Mouse (Mus musculus) E14TG2a.4 (cell line): ENCODE data around the gene Bard1.

Experiments used
- H3K27me3 ChIP-seq: 2 replicates; pipeline ENCODE4 v1.6.1; 2014; ENCODE audit warnings: low read length, control low read depth; ENCODE audit not compliant: insufficient read depth
- H3K36me3 ChIP-seq: 2 replicates; pipeline ENCODE4 v1.6.1; 2014; ENCODE audit warnings: low read length, control low read depth; ENCODE audit not compliant: insufficient read depth
- H3K4me1 ChIP-seq: replicated peaks from 2 replicates; pipeline ENCODE4 v1.6.1; 2014; ENCODE audit warnings: low read depth, low read length, control low read depth
- H3K4me3 ChIP-seq: replicated peaks from 2 replicates; pipeline ENCODE4 v1.5.1; 2014; ENCODE audit warnings: mild to moderate bottlenecking, low read length
- H3K9me3 ChIP-seq: 2 replicates; pipeline ENCODE4 v1.6.1; 2014; ENCODE audit warnings: low read length, control low read depth
- CTCF ChIP-seq: conservative IDR thresholded peaks from 2 replicates; pipeline ENCODE4 v1.5.1; 2014; ENCODE audit warnings: low read length
- NANOG ChIP-seq: IDR thresholded peaks from 2 replicates; pipeline ENCODE4 v1.6.1; 2014; ENCODE audit warnings: borderline replicate concordance, low read length, mixed read lengths
- POU5F1 ChIP-seq: IDR thresholded peaks from 2 replicates; pipeline ENCODE4 v1.6.1; 2014; ENCODE audit warnings: low read length, borderline replicate concordance

Bard1 gene

GRCm38 (mm10) chr1:71043951-71044350 is 59.0 kb downstream of the Bard1 start:
- H3K36me3 ChIP-seq = peaks cover 48% of the 10 kb centered on the region
- H3K9me3 ChIP-seq = no peaks in the 10 kb centered on the region
- H3K27me3 ChIP-seq = no peaks in the 10 kb centered on the region
- no peaks in the 10 kb centered on the region for H3K4me1 ChIP-seq
- H3K4me3 ChIP-seq = no peak overlapping the region
- no peak for TF ChIP-seq NANOG
- TF ChIP-seq POU5F1 = no peak
- TF ChIP-seq CTCF = no peak

GRCm38 (mm10) chr1:71036999-71037398 is 65.9 kb downstream of the Bard1 start:
- no peaks in the 10 kb centered on the region for H3K27me3 ChIP-seq
- H3K36me3 ChIP-seq = peaks cover 55% of the 10 kb centered on the region
- no peaks in the 10 kb centered on the region for H3K9me3 ChIP-seq
- H3K4me3 ChIP-seq = no peak overlapping the region
- H3K4me1 ChIP-seq = peaks cover 42% of the 10 kb centered on the region
- TF ChIP-seq NANOG (no peak), CTCF (peak; percentile 91), POU5F1 (no peak)

GRCm38 (mm10) chr1:71035565-71035964 is 67.4 kb downstream of the Bard1 start:
- Histone ChIP-seq H3K4me3 (no peak overlapping the region), H3K9me3 (no peaks in the 10 kb centered on the region), H3K36me3 (peaks cover 65% of the 10 kb centered on the region), H3K27me3 (no peaks in the 10 kb centered on the region), H3K4me1 (peaks cover 42% of the 10 kb centered on the region)
- peak; percentile 24; the same call in 1 of the 2 replicates for TF ChIP-seq NANOG
- TF ChIP-seq POU5F1 = no peak
- no peak for TF ChIP-seq CTCF

GRCm38 (mm10) chr1:71022766-71023165 is 80.2 kb downstream of the Bard1 start:
- Histone ChIP-seq H3K9me3 (peaks cover 24% of the 10 kb centered on the region), H3K27me3 (no peaks in the 10 kb centered on the region), H3K4me1 (peaks cover 11% of the 10 kb centered on the region), H3K36me3 (peaks cover 18% of the 10 kb centered on the region), H3K4me3 (no peak overlapping the region)
- TF ChIP-seq CTCF (no peak), POU5F1 (no peak), NANOG (no peak)

- no peaks in the 10 kb centered on the region for H3K36me3 ChIP-seq
- peaks cover 13% of the 10 kb centered on the region for H3K4me1 ChIP-seq
- no peaks in the 10 kb centered on the region for H3K27me3 ChIP-seq
- no peak overlapping the region for H3K4me3 ChIP-seq
- no peak for TF ChIP-seq CTCF
- no peak for TF ChIP-seq NANOG
- TF ChIP-seq POU5F1 = no peak
- H3K9me3 ChIP-seq = peaks cover 8% of the 10 kb centered on the region; the same call in 1 of the 2 replicates
Measured at GRCm38 (mm10) chr1:71014345-71014744, 88.6 kb downstream of the Bard1 start.

- no peaks in the 10 kb centered on the region for H3K4me1 ChIP-seq
- H3K36me3 ChIP-seq = no peaks in the 10 kb centered on the region
- H3K4me3 ChIP-seq = no peak overlapping the region
- H3K9me3 ChIP-seq = no peaks in the 10 kb centered on the region
- H3K27me3 ChIP-seq = no peaks in the 10 kb centered on the region
- TF ChIP-seq NANOG (no peak), CTCF (no peak), POU5F1 (no peak)
Measured at GRCm38 (mm10) chr1:71005998-71006397, 96.9 kb downstream of the Bard1 start.

GRCm38 (mm10) chr1:71004177-71004576 is 98.8 kb downstream of the Bard1 start:
- Histone ChIP-seq H3K36me3 (no peaks in the 10 kb centered on the region), H3K4me3 (no peak overlapping the region), H3K9me3 (no peaks in the 10 kb centered on the region), H3K4me1 (no peaks in the 10 kb centered on the region), H3K27me3 (no peaks in the 10 kb centered on the region)
- no peak for TF ChIP-seq NANOG
- no peak for TF ChIP-seq POU5F1
- TF ChIP-seq CTCF = no peak

GRCm38 (mm10) chr1:71003741-71004140 is 99.2 kb downstream of the Bard1 start:
- no peaks in the 10 kb centered on the region for H3K36me3 ChIP-seq
- H3K4me1 ChIP-seq = no peaks in the 10 kb centered on the region
- H3K9me3 ChIP-seq = no peaks in the 10 kb centered on the region
- no peak overlapping the region for H3K4me3 ChIP-seq
- no peak for TF ChIP-seq CTCF
- TF ChIP-seq POU5F1 = no peak
- no peak for TF ChIP-seq NANOG
- no peaks in the 10 kb centered on the region for H3K27me3 ChIP-seq

- H3K4me1 ChIP-seq = no peaks in the 10 kb centered on the region
- H3K36me3 ChIP-seq = no peaks in the 10 kb centered on the region
- TF ChIP-seq NANOG (no peak), CTCF (no peak), POU5F1 (no peak)
- H3K9me3 ChIP-seq = no peaks in the 10 kb centered on the region
- H3K4me3 ChIP-seq = no peak overlapping the region
- no peaks in the 10 kb centered on the region for H3K27me3 ChIP-seq
Measured at GRCm38 (mm10) chr1:70997377-70997993, 105.5 kb downstream of the Bard1 start.
